Mouse (Mus musculus) liver, postnatal 0 days (tissue): ENCODE data around the gene St3gal5. TPM values are rescaled to one million over a fixed set of nuclear protein-coding genes. Genes with fewer than 3 reads are reported as not detected.

Experiments
- ATAC-seq: fragments of 200-750 bp; cut with Nextera tagmentation; 2 replicates; pipeline ENCODE4 v1.8.0; 2017; ENCODE audit warnings: mild to moderate bottlenecking, moderate library complexity
- DNase-seq: peaks from one replicate; pipeline ENCODE4 v3.0.0-alpha.2; 2016
- H3K27ac ChIP-seq: fragments of 300-500 bp; sonication (generic); 2 replicates; pipeline ENCODE4 v1.5.1; 2014; ENCODE audit warnings: antibody characterized with exemption, moderate library complexity, mild to moderate bottlenecking, low read depth
- H3K27me3 ChIP-seq: fragments of 300-500 bp; sonication (generic); 2 replicates; pipeline ENCODE4 v1.6.1; 2014; ENCODE audit warnings: low read length, control low read depth, mixed read lengths; ENCODE audit not compliant: insufficient read depth
- H3K36me3 ChIP-seq: fragments of 300-500 bp; sonication (generic); replicated peaks from 2 replicates; pipeline ENCODE4 v1.6.1; 2014; ENCODE audit warnings: mild to moderate bottlenecking, control low read depth, low read length, moderate library complexity, mixed read lengths; ENCODE audit not compliant: insufficient read depth
- H3K4me1 ChIP-seq: fragments of 300-500 bp; sonication (generic); 2 replicates; pipeline ENCODE4 v1.6.1; 2014; ENCODE audit warnings: antibody characterized with exemption, mild to moderate bottlenecking, control low read depth; ENCODE audit not compliant: insufficient read depth
- H3K4me2 ChIP-seq: fragments of 300-500 bp; sonication (generic); 2 replicates; pipeline ENCODE4 v1.6.1; 2014; ENCODE audit warnings: low read depth, mild to moderate bottlenecking, low read length, moderate library complexity, mixed read lengths
- H3K4me3 ChIP-seq: fragments of 300-500 bp; sonication (generic); 2 replicates; pipeline ENCODE4 v1.5.1; 2014; ENCODE audit warnings: low read depth, low read length
- H3K9ac ChIP-seq: fragments of 300-500 bp; sonication (generic); replicated peaks from 2 replicates; pipeline ENCODE4 v1.6.1; 2014; ENCODE audit warnings: mild to moderate bottlenecking, moderate library complexity
- H3K9me3 ChIP-seq: fragments of 300-500 bp; sonication (generic); 2 replicates; pipeline ENCODE4 v1.6.1; 2016; ENCODE audit warnings: mild to moderate bottlenecking, control low read depth, low read length, mixed read lengths
- CTCF ChIP-seq: sonication (generic); IDR thresholded peaks from 2 replicates; pipeline ENCODE4 v1.5.1; 2016; ENCODE audit warnings: antibody characterized with exemption, low read depth
- EP300 ChIP-seq: IDR thresholded peaks from 2 replicates; pipeline ENCODE4 v1.6.1; 2016; ENCODE audit warnings: antibody characterized with exemption, low read depth, mild to moderate bottlenecking
- WGBS: fragments of 180-500 bp; shearing (Covaris S2); extraction: QIAGEN DNeasy Blood & Tissue Kit; methylation state at CpG from one replicate; pipeline ENCODE4 v1.1.7; 2014; ENCODE audit not compliant: insufficient replicate concordance; 5-methylcytosine and 5-hydroxymethylcytosine counted together
- polyA plus RNA-seq: library from polyadenylated mRNA; unstranded; fragments of >200 nt; fragmentation: Nextera tagmentation; extraction: Ambion mirVana; gene quantifications from 2 replicates; pipeline ENCODE4 v1.2.1, GENCODE M21; 2015

St3gal5 gene
- polyA plus RNA-seq, 1 experiment from 2014 or later, result 212 TPM

DNA sequence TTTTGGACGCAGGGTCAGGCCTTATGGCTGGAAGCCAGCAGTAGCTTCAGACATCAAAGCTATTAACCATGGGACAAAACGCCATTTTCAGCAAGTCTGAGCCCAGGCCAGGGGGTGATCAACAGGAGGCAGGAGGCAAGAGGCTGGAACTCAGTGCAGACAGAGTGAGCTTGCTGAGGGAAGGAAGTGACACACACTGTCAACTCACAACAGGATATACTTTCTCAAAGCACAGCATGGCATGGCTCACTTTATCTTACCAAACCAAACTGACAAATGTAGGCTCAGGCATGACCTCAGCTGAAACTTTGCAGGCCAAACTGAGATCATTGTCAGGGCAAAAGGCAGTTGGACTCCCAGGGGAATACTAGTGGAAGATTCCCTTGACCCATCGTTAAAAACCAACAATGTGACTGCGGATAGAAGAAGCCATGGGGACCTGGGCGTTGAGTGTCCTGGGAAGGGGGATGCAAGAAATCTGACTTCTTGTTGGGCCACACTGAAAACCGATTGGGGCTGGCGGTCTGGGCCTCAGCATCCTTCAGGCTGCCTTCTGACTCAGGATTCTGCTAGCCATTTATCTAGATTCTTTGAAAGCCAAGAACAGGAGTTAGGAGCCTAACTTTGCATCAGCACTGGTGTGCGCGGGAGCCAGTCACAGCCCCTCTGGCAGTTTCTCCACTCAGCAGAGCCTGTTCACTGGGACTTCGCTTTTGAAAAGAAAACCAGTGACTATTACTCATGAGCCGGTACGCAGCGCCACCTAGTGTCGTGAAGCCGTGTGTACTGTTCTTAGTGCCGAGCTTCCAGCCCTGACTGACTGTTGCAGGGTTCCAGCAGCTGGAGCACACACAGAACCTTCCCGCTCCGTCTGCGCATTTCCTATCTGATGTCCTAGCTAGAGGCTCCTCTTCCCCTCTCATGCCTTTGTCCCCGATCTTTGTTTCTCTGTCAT lies 67.2 kb downstream of the St3gal5 start:
- Histone ChIP-seq H3K9ac (no peak overlapping the region; the same call in 1 of the 2 replicates), H3K4me3 (no peak overlapping the region), H3K36me3 (no peaks in the 10 kb centered on the region), H3K27me3 (no peaks in the 10 kb centered on the region), H3K4me2 (peak overlapping the region; percentile 20), H3K9me3 (no peaks in the 10 kb centered on the region), H3K4me1 (peaks cover 32% of the 10 kb centered on the region), H3K27ac (peak overlapping the region; percentile 72)
- 14% methylated on average over 20 of the region's 20 CpGs for WGBS
- no peak for TF ChIP-seq EP300
- TF ChIP-seq CTCF, result peak; percentile 98
- ATAC-seq, result peak; percentile 49
- peak; percentile 92 for DNase-seq

DNA sequence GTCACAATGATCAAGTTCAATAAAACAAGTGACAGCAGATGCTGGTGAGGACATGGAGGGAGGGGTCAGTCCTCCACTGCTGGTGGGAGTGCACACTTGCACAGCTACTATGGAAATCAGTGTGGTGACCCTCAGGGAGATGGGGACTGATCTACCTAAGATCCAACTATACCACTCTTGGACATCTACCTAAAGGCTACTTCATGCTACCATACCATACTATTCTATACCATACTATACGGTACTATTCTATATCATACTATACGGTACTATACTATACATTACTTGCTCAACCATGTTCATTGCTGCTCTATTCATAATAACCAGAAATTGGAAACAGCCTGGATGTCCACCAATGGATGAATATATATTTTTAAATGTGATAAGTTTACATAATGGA lies 68.5 kb downstream of the St3gal5 start:
- no peaks in the 10 kb centered on the region for H3K27me3 ChIP-seq
- DNase-seq (no peak), ATAC-seq (no peak)
- no peak overlapping the region for H3K4me2 ChIP-seq
- H3K36me3 ChIP-seq, result no peaks in the 10 kb centered on the region
- H3K9me3 ChIP-seq, result no peaks in the 10 kb centered on the region
- no peak overlapping the region for H3K4me3 ChIP-seq
- 56% methylated on average over 2 of the region's 2 CpGs for WGBS
- peaks cover 27% of the 10 kb centered on the region for H3K4me1 ChIP-seq
- H3K27ac ChIP-seq, result no peak overlapping the region
- H3K9ac ChIP-seq, result no peak overlapping the region
- TF ChIP-seq EP300 (no peak), CTCF (no peak)

DNA sequence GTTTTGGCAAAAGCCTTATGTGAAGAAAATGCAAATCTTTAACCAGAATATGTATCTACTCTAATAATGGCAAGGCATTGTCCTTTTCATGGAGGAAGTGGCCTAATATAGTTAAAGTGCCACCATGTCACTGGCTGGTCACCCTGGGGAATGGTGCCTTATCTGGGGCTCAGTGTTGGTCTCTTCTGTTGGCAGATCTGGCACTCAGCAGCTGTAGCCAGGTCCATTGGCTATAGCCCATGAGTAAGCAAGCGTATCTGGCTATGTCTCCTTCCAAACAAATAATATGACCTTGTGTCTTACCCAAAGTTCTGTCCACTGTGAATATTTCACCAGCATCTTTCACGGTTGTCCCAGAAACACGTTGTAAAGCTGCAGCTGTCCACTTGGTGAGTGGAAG lies 74.0 kb downstream of the St3gal5 start:
- Histone ChIP-seq H3K9ac (no peak overlapping the region), H3K4me2 (no peak overlapping the region), H3K9me3 (no peaks in the 10 kb centered on the region), H3K4me1 (no peaks in the 10 kb centered on the region; the same call in 1 of the 2 replicates), H3K4me3 (no peak overlapping the region), H3K36me3 (no peaks in the 10 kb centered on the region), H3K27ac (no peak overlapping the region), H3K27me3 (no peaks in the 10 kb centered on the region)
- 79% methylated on average over 3 of the region's 3 CpGs for WGBS
- DNase-seq (no peak), ATAC-seq (no peak)
- TF ChIP-seq EP300 (no peak), CTCF (no peak)

DNA sequence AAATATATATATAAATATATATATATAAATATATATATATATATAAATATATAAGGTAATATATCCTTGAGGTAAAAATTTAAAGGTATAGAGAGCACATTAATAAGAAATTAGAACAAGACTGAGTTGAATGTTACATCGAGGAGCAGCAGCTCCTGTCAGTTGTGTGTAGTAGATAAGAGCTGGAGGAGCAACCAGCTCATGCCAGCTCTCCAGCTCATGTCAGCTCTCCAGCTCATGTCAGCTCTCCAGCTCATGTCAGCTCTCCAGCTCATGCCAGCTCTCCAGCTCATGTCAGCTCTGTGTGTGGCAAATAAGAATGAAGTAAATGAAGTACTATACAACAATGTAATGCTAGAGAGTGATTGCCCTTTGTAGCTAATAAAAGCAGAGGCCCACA lies 76.0 kb downstream of the St3gal5 start:
- WGBS, result 50% methylated on average over 1 of the region's 1 CpGs
- ATAC-seq, result no peak
- Histone ChIP-seq H3K27ac (no peak overlapping the region), H3K4me2 (no peak overlapping the region), H3K36me3 (no peaks in the 10 kb centered on the region), H3K4me3 (no peak overlapping the region), H3K9ac (no peak overlapping the region), H3K27me3 (no peaks in the 10 kb centered on the region), H3K9me3 (no peaks in the 10 kb centered on the region), H3K4me1 (no peaks in the 10 kb centered on the region; the same call in 1 of the 2 replicates)
- DNase-seq, result no peak
- TF ChIP-seq EP300 (no peak), CTCF (no peak)

DNA sequence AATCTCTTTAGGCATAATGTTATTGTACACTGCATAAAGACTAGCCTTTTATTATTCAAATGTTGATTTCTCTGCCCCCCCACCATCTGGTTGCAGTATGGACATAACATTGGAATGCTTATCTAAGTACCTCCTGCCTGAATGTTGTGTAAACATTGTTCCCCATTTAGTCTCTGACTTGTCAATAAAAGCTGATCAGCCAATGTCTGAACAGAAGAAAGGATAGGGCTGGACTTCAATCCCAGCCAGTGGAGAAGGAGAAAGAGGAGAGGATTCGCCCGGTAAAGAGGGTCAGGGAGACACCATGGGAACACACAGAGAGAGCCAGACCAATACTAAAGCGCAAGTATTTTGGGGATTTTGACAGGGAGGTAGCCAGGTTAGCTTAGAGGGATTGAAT lies 78.0 kb downstream of the St3gal5 start:
- no peak overlapping the region for H3K4me3 ChIP-seq
- H3K36me3 ChIP-seq, result no peaks in the 10 kb centered on the region
- H3K27me3 ChIP-seq, result no peaks in the 10 kb centered on the region
- DNase-seq (no peak), ATAC-seq (peak; percentile 62)
- H3K9ac ChIP-seq, result no peak overlapping the region
- TF ChIP-seq CTCF (no peak), EP300 (no peak)
- H3K27ac ChIP-seq, result no peak overlapping the region
- no peaks in the 10 kb centered on the region for H3K9me3 ChIP-seq
- no peak overlapping the region for H3K4me2 ChIP-seq
- WGBS, result 53% methylated on average over 3 of the region's 3 CpGs
- no peaks in the 10 kb centered on the region; the same call in 1 of the 2 replicates for H3K4me1 ChIP-seq

DNA sequence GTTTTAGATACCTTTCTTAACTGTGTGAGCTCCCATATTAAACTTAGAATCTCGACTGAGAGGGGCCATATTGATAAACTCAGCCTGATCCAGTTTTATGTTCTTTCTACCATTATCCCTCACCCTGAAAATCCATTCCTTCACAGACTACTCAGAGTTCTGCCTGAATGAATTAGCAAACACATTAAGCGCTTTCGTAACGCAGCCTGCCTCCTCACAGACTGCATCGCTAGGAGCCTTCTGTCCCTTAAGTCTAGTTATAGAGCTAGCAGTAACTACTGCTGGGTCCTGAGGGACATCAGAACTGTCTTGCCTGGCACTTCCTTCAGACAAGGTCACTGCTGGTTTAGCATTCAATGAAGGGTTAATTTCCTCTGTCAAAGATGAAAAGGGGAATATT lies 78.6 kb downstream of the St3gal5 start:
- H3K9me3 ChIP-seq, result no peaks in the 10 kb centered on the region
- no peak overlapping the region for H3K4me3 ChIP-seq
- H3K27me3 ChIP-seq, result no peaks in the 10 kb centered on the region
- H3K9ac ChIP-seq, result no peak overlapping the region
- 74% methylated on average over 5 of the region's 5 CpGs for WGBS
- no peak for ATAC-seq
- DNase-seq, result no peak
- TF ChIP-seq EP300 (no peak), CTCF (no peak)
- no peak overlapping the region for H3K4me2 ChIP-seq
- H3K27ac ChIP-seq, result no peak overlapping the region
- H3K4me1 ChIP-seq, result no peaks in the 10 kb centered on the region; the same call in 1 of the 2 replicates
- no peaks in the 10 kb centered on the region for H3K36me3 ChIP-seq
